Mouse (Mus musculus) mouse embryonic stem cell (cell line): ENCODE data around the gene Ell2.

Experiments
- in situ Hi-C, 2 experiments: fragments of 300-500 bp; cut with MboI; formaldehyde crosslinking; loops; 1 replicate in 1 of 2; 3 replicates in 1 of 2; pipeline ENCODE4 v1.14.3; 2019 to 2020; ENCODE audit warnings: low sequenced_read_pairs in 2 of 2, low pct_unique_long_range_greater_than_20kb in 1 of 2, mixed read lengths in 1 of 2; ENCODE audit not compliant: unreplicated experiment in 1 of 2

Ell2 gene

DNA sequence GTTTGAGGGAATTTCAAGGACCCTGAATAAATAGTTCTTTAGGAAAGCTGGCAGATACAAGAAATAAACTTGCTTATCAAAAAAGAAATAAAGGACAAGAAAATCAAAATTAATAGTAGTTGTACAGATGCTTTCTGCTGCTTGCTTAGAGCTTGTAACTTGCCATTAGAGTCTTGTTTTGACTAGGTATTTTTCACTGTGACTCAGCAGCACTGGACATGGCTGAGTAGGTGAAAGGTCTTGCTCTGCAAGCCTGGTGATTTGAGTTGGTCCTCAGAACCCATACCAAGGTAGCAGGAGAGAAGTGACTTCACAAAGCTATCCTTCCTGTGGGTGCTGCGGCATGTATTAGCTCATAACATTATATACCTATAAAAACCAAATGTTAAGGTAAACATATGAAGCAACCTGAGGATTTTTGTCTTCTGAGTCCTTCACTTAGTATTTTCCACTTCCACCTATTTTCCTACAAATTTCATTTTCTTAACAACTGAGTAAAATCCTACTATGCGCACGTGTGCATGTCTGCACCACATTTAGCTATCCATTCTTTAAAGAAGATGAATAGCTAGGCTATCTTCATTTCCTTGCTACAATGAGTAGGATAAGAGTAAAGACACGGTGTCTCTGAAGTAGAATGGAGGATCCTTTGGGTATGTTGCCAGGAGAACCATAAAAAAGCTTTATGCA, 54.4 kb downstream of the Ell2 start:
- in situ Hi-C loops, result no loop called here

DNA sequence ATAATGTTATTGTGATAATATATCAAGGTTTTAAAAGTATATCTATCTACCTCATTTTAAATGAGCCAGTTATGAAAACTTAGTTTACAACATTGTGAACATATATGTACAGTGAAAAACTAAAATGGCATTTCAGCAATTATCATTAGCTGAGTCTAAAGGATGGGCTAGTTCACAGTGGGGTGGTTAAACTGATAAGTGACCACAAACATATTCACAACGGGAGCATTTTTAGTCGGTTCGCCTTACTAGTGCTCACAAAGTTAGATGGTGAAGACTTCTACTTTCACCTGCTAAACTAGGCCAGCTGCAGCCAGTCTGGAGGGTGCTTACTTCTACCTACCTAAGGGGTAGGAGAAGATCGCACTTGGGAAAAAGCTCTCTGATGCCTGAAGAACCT, 56.2 kb downstream of the Ell2 start:
- in situ Hi-C loops, result no loop called here

DNA sequence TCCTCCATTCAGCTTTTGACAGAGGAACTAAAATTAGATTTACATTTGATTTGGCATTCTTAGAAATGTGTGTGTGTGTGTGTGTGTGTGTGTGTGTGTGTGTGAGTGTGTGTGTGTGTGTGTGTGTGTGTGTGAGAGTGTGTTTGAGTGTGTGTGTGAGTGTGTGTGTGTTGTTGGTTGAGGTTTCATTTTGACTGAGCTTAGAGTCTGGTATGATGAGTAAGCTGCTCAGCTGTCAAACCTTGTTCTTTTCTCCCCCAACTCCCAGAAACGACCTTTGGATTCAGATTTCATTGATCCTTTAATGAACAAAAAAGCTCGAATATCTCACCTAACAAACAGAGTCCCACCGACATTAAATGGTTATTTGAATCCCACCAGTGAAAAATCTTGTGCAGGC, 56.7 kb downstream of the Ell2 start:
- in situ Hi-C loops, result no loop called here

DNA sequence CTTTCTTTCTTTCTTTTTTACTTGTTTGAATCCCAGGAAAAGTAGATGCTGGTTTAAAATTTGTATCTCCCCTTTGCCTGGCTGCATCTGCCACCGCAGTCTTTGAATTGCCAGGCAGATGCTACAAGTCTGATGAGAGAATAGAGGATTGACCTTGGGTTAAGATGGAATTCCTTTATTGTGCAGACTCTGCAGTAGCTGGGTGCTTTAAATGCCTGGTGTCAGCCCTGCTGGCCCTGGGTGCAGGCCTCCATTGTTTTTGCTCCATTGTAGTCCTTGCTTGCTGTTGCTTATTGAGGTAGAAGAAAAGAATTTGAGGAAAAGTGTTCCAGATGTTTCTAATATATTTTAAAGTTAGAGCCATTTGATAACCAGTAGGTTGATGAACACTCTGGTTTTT, 59.2 kb downstream of the Ell2 start:
- in situ Hi-C loops, result no loop called here

DNA sequence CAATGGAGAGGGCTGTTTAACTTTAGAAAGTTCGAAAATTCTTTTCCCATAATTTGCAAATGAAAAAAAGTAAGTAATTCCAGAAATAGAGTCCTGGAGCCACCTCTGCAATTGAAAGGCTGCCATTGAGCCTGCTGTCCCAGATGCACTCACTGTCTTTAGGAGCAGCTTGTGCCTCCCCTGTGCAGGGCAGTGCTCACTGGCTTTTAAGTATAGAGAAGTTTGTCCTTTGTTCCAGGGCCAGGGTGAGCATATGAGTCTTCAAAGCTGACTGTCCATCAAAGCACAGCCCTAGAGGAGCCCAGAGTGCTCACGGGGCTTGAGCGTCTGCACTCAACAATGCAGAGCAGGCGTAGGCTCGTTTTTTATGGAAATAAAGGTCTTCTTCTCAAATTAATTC, 59.7 kb downstream of the Ell2 start:
- in situ Hi-C loops, result no loop called here

DNA sequence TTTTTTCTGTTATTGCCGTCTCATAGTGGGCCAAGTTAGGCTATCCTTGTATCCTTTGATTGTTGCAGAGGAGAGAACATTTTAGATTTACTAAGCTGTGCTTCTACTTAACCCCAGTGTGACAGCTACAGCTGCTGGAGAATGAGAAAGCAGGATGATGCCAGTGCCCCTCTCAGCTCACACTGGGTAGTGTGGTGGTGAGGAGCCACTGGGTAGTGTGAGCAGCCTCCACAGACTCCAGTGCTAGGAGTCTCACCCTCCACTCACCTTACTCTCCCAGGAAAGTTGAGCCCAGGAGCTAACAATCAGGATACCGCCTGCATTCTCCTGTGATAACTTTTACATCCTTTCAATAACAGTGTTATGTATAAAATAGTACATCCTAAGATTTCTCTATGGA, 60.4 kb downstream of the Ell2 start:
- in situ Hi-C loops, result no loop called here

DNA sequence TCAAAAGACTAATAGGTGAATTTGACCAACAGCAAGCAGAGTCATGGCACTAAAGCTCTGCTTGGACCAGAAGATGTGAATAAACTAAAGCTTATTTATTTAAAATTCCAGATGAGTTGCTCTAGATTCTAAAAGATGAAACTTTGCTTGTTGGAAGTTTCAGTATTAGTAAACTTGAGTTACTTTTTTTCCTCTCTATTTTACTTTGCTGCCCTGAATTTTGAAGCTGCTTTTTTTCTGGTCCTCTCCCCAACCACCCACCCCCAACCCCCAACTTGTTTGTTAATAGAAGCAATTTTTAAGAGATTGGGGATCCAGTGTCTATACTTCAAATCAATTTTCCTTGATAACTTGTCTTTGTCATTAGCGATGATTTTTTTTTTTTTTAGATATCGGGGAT, 64.2 kb downstream of the Ell2 start:
- in situ Hi-C loops, result no loop called here

DNA sequence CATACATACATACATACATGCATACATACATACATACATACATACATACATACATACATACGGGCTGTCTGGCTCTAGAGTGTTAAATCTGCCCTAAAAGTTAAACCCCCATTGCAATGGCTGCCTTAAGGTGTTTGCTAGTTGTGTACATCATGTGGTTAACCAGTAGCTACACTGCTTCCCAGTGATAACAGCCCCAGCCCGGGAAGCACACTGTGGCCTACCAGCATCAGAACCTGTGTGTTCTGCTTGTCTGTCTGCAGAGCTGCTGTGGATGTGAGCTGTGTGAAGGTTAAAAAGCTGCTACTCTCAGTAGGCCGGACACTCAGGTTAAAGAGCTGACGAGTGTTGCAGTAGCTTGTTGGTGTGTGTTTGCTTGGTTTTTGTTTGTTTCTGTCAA, 64.8 kb downstream of the Ell2 start:
- in situ Hi-C loops, result no loop called here

DNA sequence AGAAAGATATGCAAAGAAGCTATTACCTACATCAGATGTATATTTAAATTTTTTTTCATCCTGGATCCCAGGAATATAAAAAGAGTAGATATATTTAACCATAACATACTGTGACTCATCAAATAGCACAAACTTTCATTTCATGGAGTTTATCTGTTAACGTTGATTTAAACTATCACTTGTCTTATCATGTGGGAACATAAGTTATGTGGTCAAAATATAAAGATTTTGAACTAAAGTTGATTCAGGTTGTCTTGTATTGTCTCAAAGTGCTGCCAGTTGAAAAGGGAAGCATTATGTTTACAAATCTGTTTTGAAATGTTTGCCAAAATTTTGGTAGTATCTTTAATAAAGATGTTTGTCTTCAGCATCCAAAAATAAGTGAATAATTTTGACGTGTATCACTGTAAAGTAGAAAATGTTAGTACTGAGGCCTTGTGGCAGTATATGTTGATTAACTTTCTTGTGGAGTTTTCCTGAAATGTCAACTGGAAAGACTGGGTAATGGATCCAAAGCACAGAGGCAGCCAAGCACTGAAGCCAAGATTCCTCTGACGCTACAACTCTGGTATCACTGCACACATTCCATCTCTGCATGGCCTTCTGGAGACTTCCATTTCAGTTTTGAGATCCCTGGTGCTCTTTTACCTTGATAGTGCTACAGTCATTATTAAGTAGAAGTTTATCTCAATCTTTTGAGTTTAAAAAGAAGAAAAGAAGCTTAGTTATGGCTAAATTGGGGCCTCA, 65.6 kb downstream of the Ell2 start:
- in situ Hi-C loops, result no loop called here

DNA sequence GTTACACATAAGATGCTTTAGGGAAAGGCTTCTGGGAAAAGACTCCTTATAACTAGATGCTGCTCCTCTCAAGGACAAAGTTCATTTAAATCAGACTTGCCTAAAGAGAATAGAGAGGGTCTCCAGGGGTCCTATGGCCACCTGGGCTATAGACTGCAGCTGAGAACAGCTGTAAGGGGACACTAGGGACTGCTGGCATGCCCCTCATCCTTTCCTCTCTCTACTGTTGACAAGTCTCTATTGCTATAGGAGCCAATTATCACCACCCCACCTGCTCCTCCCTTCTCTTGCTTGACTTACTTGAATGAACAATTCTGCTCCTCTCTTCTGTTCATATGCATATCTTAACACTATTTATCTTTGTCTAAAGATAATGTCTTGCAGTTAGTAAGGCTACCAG, 69.4 kb downstream of the Ell2 start:
- in situ Hi-C loops, result loop anchor here in 1 of 2 experiments (25.0 kb wide), 1 partner anchor 539 kb away; no protein-coding TSS in a partner anchor

DNA sequence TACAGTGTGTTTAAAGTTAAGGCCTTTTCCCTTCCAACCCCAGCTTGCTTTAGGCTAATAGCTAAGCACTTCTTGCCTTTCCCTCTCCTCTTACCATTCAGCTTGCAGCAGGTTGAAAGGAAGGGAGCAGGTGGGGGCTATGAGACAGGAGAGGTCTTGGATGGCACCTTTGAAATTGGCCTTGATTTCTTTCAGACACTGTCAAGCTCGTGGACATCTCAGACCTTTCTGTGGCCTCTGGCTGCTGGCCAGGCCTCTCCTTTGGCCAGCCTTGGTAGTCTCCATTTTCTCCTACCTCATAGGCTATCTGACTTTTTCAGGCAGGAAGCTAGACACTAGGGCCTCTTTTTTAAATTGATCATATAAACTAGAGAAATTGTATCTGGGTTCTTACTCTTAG, 70.1 kb downstream of the Ell2 start:
- in situ Hi-C loops, result loop anchor here in 1 of 2 experiments (25.0 kb wide), 1 partner anchor 539 kb away; no protein-coding TSS in a partner anchor

DNA sequence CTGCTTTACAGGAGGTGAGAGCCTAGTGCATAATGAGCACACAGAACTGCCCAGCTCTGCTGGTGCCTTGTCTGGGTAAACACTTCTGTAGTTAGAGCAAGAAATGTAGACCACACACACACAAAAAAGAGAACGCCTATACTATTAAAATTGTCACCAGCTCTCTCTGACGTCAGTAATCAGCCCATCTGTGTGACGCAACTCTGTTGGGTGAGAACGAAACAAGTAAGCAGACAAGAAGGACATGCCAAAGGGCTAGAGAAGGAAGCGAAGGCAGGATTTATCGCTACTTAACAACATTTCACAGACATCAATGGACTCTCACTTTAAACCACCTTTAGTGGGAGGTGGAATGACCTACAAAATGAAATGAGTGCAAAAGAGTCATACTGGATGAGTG, 71.6 kb downstream of the Ell2 start:
- in situ Hi-C loops, result loop anchor here in 1 of 2 experiments (25.0 kb wide), 1 partner anchor 541 kb away; no protein-coding TSS in a partner anchor

DNA sequence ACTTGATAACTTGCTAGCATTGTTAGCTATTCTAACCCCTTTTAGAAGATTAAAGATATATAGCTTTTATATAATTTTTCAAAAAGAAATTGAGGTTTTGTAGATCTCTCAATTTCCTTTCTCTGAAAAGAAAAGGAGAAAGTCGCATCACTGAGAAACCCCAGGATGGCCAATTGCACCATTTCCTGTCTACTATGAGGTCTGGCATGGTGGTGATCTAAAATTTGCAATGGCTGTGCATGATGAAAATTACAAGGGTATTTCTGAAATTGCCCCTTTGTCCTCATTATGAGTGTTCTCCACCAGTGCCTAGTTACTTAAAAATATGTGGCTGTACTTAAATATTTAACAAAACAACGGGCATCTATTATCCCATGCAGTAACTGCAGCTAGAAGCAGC, 72.6 kb downstream of the Ell2 start:
- in situ Hi-C loops, result loop anchor here in 1 of 2 experiments (25.0 kb wide), 1 partner anchor 542 kb away; no protein-coding TSS in a partner anchor

DNA sequence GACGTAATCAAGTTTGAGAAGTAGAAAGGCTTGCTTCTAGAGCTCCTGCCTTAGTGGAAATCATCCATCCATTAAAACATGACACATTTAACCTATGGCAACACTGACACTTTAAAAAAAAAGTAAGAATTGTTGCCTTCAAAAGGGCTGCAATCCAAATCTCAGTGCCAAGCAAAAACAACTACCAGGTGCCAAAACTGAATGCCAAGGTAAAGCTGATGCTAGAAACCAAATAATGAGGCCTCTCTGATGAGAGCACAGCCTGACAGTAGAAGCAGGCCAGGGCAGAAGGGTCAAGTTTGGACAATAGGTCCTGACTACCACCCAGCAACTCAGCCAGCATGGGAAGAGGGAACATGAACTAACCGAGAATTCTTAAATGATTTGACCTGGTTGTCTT, 73.5 kb downstream of the Ell2 start:
- in situ Hi-C loops, result loop anchor here in 1 of 2 experiments (25.0 kb wide), 1 partner anchor 543 kb away; no protein-coding TSS in a partner anchor

DNA sequence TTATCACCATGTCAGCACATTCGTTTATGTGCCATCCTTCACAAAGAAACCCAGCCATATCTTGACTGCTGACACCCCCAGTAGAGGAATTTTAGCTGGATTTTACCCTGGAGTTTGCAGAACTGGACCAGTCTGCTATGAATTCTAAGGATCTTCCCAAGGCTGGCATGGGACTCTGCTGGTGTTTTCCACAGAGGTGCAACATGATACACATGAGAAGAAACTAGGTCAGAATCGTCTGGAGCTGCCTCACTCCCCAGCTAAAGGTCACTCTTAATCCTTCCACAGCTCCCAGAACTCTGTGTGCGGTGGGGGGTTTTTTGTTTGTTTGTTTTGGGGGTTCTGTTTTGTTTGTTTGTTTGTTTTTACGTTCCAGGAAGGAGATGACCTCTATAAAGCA, 79.2 kb downstream of the Ell2 start:
- in situ Hi-C loops, result loop anchor here in 1 of 2 experiments (25.0 kb wide), 1 partner anchor 548 kb away; no protein-coding TSS in a partner anchor

DNA sequence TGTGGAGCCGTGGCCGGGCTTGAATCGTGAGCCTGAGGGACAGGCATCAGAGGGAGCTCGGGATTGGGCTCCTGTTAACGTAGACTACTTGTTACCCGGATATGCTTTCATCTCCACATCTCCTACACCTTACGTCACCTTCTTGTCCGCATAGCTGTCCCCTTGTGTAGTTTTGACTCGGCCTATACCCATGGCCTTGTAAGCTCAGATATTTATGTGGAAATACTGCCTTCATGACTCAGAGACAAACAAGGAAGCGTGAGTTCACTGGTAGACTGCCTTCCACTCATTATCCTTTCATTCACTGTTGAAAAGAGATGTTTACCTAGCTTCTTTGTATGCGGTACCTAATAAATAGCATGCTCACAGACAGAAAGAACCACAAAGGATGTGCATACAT, 79.7 kb downstream of the Ell2 start:
- in situ Hi-C loops, result loop anchor here in 1 of 2 experiments (25.0 kb wide), 1 partner anchor 549 kb away; no protein-coding TSS in a partner anchor

DNA sequence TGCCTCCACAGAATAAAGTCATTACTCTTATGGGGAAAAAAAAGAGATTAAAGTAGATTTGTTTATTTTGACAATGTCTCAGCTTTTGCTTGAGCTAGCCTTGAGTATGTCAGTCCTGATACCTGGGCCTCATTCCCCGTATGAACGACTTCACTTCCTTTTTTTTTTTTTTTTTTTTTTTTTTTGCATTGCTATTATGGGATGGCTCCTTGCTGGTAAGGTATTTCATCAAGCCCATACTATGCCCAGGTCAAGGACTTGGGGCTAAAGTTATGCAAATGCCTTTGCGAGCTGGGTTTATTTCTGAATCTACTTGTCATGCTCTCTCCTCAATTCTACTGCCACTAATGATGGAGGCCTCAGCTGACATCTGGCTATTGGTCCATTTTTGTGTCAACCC, 80.8 kb downstream of the Ell2 start:
- in situ Hi-C loops, result loop anchor here in 1 of 2 experiments (25.0 kb wide), 1 partner anchor 550 kb away; no protein-coding TSS in a partner anchor

DNA sequence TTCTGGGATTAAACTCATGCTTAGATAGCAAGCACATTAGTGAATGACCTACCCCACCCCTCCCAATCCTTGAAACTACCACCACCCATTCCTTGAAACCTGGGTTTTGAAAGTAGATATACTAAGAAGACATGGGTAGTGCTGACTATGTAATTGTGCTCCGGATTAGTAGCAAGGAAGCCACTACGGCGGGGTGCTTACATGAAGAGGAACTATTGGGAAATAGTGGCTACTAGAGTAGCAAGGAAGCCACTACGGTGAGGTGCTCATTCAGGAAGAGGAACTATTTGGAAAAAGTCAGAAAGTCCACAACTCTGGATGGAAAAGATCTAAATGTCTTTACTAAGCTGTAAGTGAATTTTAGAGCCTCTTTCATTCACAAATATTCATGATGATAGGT, 81.6 kb downstream of the Ell2 start:
- in situ Hi-C loops, result loop anchor here in 1 of 2 experiments (25.0 kb wide), 1 partner anchor 551 kb away; no protein-coding TSS in a partner anchor

DNA sequence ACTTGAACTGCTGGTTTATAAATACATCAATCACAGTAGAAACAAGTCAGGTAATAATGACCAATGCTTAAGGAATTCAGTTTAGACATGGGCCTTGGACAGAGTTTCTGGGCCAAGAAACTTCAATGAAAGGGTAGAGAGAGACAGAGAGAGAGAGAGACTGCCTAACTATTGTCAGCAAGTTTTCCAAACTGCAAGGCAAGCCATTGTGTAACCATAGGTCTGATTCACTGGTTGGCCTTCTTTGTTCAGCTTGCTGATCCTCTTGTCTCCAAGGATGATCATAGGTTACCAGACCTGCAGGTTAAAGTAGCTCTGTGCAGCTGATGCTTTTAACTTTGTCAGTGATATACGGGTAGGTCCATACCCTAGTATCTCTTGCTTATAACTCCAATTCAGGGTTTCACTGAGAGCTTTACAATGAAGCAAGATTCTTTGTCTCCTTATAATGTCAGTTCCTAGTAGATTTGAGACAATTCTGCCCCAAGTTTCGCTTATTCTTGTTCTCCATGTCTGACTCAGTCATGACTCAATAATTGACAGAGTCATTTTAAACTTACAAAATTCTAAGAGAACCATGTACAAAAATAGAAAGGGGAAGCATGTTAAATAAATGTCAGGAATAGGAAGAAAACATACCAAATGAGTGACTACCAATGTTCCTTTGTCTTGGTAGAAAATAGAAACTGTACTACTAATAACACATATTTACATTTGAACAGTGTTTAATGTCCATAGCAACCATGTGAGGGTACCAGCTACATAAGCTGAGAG, 82.7 kb downstream of the Ell2 start:
- in situ Hi-C loops, result loop anchor here in 1 of 2 experiments (25.0 kb wide), 1 partner anchor 552 kb away; no protein-coding TSS in a partner anchor
